Mouse (Mus musculus): ENCODE measurements around the gene Tdg. TPM values are rescaled to one million over a fixed set of nuclear protein-coding genes. Genes with fewer than 3 reads are reported as not detected.

Tdg gene
- total RNA-seq, 2 experiments from 2014 or later, result 72.4 to 75.9 TPM

Other genes with a start within 250 kb of the Tdg start
- gene Gm1553, start 137.2 kb upstream of the Tdg start, total RNA-seq (2021), result not detected
- gene 1190007I07Rik, start 6.6 kb upstream of the Tdg start, total RNA-seq (2021), result 10 to 100 TPM; 16.1 to 17.4 TPM
- gene Glt8d2, start 60.8 kb downstream of the Tdg start, total RNA-seq (2021), result 1 to 10 TPM; 2.7 to 2.9 TPM
- gene Hcfc2, start 66.3 kb downstream of the Tdg start, total RNA-seq (2021), result 10 to 100 TPM; 28.1 to 29.7 TPM
- gene Nfyb, start 134.3 kb downstream of the Tdg start, total RNA-seq (2021), result 10 to 100 TPM; 58.9 to 62.9 TPM
- 10 to 100 TPM; 49.7 to 65.9 TPM for gene Txnrd1, start 204.1 kb downstream of the Tdg start, total RNA-seq (2021)
- 1 to 10 TPM; 1.8 to 2.1 TPM for gene Eid3, start 236.8 kb downstream of the Tdg start, total RNA-seq (2021)

All from left cerebral cortex, postnatal 10 days (tissue).